Mouse (Mus musculus) kidney, adult 18-20 months (tissue): ENCODE results near the gene Ppp3r2.

Experiments used
- DNase-seq: peaks from one replicate; pipeline ENCODE4 v3.0.0; 2021

Gene Ppp3r2

DNA sequence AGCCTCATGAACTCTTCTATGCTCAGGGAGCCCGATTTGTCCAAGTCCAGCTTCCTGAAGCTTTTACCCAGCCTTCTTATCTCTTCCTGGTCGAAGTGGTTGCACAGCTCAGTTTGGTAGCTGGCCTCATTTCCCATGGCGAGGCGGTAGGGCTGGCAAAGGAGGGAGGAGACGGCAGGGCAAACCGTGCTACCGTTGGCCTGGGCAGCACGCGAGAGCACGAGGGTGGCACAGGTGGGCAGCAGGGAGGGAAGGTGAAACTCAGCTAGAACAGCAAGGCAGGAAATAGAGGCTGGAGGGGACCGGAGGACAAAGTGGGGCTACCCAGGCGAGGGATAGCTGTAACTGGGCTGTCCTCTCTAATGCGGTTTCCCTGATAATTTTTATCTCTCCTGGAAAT is at the start of gene Ppp3r2:
Gene Ppp3r2, minus strand, starts transcription at position 213 of the 400 bp plus-strand sequence.
- no peak for DNase-seq

DNA sequence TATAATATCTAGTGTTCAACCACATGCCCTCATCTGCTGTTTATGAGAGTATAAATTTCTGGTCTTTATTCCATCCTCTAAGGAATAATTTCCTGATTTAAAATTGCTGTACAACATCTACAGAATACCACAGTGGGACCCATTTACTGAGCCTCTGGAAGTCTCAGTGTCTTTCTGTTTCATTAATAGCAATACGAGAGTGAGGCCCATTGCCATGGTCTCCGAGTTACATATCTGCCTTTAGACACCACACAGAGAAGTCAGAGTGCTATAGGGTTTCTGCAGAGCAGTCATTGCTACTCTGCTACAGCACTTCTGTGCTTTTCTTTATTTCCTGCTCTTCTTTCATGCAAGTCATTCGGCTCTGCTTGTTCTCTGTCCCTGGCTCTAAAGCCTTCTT is 47.5 kb upstream of the Ppp3r2 start:
- DNase-seq: no peak

DNA sequence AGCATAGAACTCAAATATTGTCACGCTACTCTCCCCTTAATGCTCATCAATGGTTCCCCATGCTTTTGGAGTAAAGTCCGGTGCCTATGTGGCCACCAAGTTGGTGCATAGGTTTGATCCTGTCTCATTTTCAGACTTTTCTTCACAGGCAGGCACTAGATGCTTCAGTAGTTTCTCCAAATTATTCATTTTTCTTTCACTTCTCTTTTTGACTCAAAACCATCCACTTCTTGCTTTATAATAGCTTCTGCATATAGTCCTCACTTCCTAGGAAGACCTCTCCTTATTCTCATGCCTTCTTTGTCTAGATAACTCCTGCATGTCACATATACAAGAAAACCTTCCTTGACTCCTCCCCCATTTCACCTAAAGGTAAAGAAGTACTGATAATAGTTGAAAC is 42.1 kb upstream of the Ppp3r2 start:
- no peak for DNase-seq

DNA sequence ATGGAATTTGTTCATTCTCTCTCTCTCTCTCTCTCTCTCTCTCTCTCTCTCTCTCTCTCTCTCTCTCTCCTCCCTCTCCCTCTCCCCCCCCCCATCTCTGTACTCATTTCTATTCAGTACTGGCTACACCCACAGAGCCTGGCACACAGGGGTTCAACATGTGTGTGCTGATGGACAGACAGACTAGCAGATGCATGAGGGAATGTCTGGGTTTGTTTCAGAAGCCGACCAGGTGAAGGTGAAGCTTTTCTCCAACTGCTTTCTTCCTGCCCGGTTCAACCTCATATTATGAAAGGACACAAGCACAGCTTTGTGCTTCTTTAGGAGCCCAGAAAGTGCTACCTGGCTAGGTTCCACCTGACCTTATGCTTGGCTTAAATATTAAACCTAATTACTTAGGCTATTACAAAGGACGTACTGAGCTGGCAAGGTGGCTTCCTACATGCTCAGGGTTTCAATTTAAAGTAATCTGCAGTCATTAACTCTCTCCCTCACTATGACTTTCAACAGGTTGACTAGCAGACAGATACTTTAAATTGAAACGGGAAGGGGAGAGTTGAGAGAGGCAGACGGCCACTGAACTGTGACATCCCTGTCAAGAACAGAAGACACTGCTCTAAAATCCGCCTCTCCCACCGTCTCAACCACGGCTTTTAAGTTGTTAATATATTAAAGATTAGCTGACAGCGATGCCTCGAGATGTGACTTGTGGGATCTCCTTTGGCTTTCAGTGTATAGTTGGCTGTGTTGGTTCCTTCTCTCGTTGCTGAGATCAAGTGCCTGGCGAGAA is 9.8 kb upstream of the Ppp3r2 start:
- DNase-seq: peak; percentile 53

DNA sequence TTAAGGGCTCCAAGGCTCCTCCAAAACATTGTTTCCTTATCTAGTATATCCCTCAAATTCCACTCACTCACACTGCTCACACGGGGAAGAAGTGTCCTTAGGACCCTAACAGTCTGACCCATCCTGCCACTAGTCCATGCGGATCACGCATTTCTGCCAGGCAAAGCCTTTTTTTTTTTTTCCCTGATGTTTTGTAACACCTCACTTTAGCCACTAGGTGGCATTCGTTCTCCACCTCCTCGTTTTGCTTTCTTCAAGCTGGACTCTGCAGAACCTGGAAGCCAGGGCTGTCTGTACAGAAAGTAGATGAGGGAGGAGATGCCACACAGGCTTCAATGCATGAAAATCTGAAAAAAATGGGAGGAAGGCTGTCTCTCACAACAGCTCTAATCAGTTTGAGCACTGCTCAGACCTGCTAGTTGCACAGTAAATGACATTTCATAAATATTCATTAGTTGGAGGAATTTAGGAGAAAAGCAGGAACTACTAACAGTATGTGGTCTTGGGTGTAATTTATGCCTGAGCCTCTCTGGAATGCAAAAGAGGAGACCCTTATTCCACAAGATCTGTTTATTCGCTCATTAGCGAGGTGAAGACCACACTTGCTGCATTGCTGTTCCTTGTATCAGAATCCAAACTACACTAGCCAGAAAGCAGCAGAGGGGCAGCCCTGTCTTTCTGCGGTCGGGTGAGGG is 6.9 kb upstream of the Ppp3r2 start:
- DNase-seq: peak; percentile 38

DNA sequence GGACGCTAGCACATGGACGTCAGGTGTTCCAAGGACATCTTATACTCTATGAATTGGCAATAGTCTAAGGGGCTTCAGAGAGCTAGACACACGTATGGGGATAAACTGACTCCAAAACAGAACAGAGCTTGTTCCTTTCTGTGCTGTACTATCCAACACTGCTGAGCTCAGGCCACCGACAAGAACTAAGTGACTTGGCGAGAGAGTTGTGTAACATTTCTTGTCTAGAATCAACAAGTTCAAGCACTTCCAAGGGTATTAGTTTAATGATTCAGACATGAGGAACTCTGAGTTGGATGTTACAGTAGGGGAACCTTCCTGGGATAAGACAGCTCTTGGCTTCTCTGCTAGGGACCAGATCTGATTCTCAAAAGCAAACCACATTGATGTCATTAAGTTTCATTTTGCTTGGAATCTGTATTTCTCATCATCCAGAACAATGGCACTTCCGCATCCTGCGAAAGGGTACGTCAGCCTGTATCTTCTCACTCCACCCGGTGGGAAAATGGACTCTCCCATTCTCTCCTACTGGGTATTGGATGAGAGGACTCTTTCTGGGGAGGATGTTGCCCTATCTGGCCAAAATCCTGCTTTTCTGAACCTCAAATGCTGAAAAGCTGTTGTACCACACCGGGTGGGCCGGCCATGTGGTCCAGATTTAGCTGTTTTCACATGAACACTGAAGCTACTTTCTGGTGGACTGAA is 1.5 kb downstream of the Ppp3r2 start:
- DNase-seq: no peak

DNA sequence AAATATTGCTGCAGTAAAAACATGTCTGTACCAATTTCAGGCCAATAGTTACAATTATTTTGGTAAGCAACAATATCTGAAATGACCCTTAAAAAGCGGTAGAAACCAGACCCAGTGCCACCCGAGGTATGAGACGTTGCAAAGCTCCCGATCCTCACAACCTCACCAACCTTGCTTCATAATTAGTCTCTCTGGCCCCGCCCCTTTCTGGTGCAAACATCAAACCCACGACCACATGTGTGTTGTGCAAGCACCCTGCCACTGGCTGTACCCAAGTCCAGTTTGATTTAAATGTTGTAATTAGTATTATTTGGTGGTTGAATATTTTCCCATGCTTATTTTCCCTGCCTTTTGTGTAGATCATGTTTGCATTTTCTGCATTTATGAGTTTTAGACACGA is 5.0 kb downstream of the Ppp3r2 start:
- no peak for DNase-seq

DNA sequence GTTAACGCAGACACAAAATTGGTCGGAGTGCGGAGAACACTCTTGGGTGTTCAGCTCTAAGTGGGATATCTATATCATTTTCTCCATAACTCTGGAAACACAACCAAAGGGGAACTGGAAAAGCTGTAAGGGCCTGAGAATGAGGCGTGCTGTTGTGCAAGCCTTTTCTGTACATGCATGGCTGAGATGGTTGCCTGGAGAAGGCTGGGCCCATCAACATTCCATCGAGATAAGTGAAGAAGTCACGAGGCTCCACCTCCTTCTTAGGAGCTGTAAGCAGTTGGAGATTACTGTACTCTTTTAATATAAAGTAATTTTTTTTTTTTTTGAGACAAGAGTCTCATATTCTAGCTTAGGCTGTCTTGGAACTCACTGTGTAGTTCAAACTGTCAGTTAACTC is 5.8 kb downstream of the Ppp3r2 start:
- DNase-seq: no peak

DNA sequence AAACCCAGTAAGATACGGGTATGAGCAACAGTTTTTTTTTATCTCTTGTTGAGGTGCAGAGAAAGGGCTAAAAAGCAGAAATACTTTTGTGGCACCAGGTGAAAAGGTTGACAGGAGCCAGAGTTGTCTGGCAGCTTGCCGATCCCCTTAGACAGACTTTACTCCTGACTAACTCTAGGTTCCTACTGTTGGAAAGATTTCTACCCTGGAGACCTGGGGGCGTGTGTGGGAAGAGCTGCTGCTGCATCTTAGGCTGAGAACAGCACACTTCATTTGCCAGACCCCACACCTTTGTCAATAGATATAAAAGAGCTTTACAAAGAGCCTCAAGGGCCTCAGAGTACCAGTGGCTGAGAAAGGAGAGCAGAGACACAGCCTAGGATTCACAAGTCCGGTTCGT is 17.0 kb downstream of the Ppp3r2 start:
- DNase-seq: no peak

DNA sequence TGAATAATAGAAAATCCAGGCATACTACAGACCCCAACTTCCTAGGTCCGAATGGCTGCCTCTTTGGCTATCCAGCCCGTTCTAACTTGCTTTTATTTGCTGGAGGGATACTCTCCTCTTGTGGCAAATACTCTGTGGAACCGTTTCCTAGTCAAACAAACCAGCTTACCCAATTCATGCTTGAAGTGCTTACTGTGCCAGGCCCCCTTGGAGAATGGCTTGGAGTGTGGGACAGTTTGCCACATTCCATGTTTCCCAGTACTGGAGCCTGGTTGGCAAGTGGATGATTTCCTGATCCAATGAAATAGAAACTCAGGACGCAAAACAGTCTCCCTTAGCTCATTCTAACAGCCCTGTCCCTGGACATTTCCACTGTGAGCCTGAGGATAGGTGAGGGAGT is 19.6 kb downstream of the Ppp3r2 start:
- no peak for DNase-seq

DNA sequence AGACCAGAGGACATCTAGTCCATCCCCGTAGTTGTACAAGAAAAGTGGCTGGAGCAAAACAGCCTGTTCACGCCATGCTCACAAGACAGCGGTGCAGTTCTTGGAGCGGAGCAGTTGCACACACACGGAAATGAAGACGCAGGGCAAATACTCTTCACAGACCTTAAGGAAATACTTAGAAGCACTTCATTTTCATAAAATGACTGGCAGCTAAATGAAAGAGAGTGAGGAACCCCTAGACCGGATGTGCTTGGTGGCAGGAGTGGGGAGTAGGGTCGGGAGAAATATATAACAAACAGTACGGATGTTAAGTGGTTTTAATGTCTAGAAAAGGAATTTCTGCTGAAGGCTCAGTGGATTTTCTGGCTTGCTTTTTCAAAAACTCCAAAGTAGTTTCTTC is 20.2 kb downstream of the Ppp3r2 start:
- DNase-seq: no peak

DNA sequence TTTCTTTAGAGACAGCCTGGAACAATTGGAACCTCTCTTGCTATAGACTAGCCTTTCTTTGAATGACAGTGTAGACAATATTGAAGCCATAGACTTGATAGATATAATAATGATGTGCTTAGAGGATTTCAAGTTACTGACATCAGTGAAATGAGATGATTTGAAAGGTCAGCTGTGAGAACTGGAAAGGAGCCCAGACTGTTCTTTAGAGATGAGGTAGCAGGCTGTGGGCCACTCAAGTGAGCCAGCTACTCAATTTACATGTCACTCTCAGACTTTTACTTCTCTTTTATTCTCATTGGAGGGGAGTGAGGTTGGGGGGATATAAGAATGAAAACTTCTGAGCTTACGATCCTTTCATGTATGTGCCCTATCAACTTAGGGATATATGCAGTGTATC is 22.4 kb downstream of the Ppp3r2 start:
- DNase-seq: no peak

DNA sequence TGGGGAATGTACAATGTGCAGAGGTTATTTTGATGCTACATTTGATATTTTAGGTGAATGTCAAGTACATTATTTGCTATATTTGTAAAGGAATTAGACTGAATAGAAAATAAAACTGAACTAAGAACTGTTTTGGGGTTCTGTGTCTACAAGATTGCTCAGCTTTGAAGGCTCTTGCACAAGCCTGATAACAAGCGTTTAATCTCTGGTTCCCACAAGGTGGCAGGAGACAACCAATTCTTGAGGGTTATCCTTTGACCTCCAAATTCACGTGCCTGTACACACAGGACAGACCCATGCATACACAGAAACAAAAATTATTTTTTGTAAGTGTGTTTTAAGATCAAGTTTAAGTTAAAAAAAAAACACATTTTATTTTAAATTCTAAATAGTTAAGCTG is 41.9 kb downstream of the Ppp3r2 start:
- no peak for DNase-seq

DNA sequence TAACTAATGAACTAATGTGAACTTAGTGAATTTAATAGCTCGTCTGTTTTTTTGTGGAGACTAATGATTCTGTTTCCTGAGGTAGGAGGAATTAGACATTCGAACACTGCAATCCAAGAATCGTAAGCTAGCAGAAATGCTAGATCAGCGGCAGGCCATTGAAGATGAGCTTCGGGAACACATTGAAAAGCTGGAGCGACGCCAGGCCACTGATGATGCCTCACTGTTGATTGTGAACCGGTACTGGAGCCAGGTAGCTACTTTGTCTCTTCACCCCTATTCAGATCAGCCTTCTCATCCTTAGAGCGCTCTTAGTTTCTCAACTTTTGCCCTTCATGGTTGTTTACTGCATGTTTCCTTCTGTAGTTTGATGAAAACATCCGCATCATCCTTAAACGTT is 44.0 kb downstream of the Ppp3r2 start:
- no peak for DNase-seq

DNA sequence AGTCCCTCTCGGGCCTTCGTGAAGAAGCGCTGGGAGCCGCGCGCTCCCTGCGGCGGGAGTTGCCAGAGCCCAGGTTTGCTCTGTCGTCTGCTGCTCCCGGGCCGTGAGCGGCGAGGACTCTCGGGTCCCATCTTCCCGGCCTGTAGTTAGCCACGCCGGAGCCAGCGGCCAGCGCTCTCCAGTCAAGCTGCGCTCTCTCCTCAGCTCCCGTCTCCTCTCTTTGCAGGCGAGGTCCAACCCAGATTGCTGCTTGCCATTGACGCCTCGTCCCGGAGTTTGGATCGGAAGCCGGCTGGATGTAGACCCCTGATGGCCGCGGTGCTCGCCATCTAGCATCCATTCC is 49.7 kb downstream of the Ppp3r2 start:
- no peak for DNase-seq

DNA sequence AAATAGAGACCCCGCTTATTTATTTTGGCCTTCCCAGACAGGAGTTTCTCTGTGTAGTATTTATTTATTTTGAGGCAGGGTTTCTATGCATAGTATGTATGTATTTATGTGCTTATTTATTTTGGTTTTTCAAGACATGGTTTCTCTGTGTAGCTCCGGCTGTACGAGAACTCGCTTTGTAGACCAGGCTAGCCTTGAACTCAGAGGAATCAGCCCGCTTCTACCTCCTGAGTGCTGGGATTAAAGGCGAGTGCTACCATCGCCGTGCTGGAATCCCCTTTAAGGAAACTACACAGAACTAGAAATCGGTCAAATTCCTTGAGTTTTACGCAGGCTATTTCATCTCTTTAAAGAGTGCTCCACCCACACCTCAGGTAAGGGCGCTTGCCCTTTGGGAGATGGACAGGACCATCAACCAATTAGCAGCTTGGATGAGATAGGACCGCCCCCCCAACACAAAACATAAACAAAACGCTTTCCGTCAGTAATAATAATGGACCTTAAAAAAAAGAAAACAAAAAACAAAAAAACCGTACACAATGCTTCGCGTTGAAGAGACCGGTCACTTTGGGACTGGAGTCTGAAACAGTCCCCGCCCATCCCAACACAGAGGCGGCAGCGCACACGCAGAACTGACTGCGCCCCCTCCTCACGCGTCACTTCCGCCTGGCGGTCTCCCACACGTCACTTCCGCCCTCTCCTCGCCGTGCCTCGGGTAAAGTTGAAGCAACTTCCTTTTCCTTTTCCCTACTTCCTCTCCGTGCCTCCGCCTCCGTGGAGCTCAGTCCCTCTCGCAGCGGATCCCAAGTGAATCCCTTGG is 50.3 kb downstream of the Ppp3r2 start, which contains the start of gene Rnf20:
Gene Rnf20, plus strand, starts transcription at position 688 of the 820 bp plus-strand sequence.
- peak; percentile 96 for DNase-seq

DNA sequence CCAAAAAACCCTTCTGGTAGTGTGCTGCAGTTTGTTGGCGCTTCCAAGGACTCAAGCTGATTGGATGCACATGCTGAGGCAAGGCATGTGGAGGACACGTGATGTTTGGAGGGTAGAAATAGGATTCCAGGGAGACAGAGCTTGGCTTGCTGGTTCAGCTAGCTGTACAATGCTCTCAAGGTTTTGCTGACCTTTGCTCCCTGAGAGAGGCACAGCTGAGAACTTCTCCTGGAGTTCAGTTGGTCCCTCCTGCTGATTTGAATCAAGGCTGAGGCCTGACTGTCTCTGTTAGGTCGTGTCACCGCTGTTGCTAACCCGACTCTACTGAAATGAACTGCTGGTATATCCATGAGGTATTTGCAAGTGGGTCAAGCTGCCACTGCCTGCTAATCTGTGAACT is 52.9 kb downstream of the Ppp3r2 start:
- DNase-seq: peak; percentile 49
